Mouse (Mus musculus) liver, postnatal 0 days (tissue): Measurements from ENCODE around the gene Cog7. TPM values are rescaled to one million over a fixed set of nuclear protein-coding genes. Genes with fewer than 3 reads are reported as not detected.

Experiments used
- ATAC-seq: fragments of 200-750 bp; cut with Nextera tagmentation; 2 replicates; pipeline ENCODE4 v1.8.0; 2017; ENCODE audit warnings: mild to moderate bottlenecking, moderate library complexity
- DNase-seq: peaks from one replicate; pipeline ENCODE4 v3.0.0-alpha.2; 2016
- H3K27ac ChIP-seq: fragments of 300-500 bp; sonication (generic); 2 replicates; pipeline ENCODE4 v1.5.1; 2014; ENCODE audit warnings: antibody characterized with exemption, moderate library complexity, mild to moderate bottlenecking, low read depth
- H3K27me3 ChIP-seq: fragments of 300-500 bp; sonication (generic); 2 replicates; pipeline ENCODE4 v1.6.1; 2014; ENCODE audit warnings: low read length, control low read depth, mixed read lengths; ENCODE audit not compliant: insufficient read depth
- H3K36me3 ChIP-seq: fragments of 300-500 bp; sonication (generic); replicated peaks from 2 replicates; pipeline ENCODE4 v1.6.1; 2014; ENCODE audit warnings: mild to moderate bottlenecking, control low read depth, low read length, moderate library complexity, mixed read lengths; ENCODE audit not compliant: insufficient read depth
- H3K4me1 ChIP-seq: fragments of 300-500 bp; sonication (generic); 2 replicates; pipeline ENCODE4 v1.6.1; 2014; ENCODE audit warnings: antibody characterized with exemption, mild to moderate bottlenecking, control low read depth; ENCODE audit not compliant: insufficient read depth
- H3K4me2 ChIP-seq: fragments of 300-500 bp; sonication (generic); 2 replicates; pipeline ENCODE4 v1.6.1; 2014; ENCODE audit warnings: low read depth, mild to moderate bottlenecking, low read length, moderate library complexity, mixed read lengths
- H3K4me3 ChIP-seq: fragments of 300-500 bp; sonication (generic); 2 replicates; pipeline ENCODE4 v1.5.1; 2014; ENCODE audit warnings: low read depth, low read length
- H3K9ac ChIP-seq: fragments of 300-500 bp; sonication (generic); replicated peaks from 2 replicates; pipeline ENCODE4 v1.6.1; 2014; ENCODE audit warnings: mild to moderate bottlenecking, moderate library complexity
- H3K9me3 ChIP-seq: fragments of 300-500 bp; sonication (generic); 2 replicates; pipeline ENCODE4 v1.6.1; 2016; ENCODE audit warnings: mild to moderate bottlenecking, control low read depth, low read length, mixed read lengths
- CTCF ChIP-seq: sonication (generic); IDR thresholded peaks from 2 replicates; pipeline ENCODE4 v1.5.1; 2016; ENCODE audit warnings: antibody characterized with exemption, low read depth
- EP300 ChIP-seq: IDR thresholded peaks from 2 replicates; pipeline ENCODE4 v1.6.1; 2016; ENCODE audit warnings: antibody characterized with exemption, low read depth, mild to moderate bottlenecking
- WGBS: fragments of 180-500 bp; shearing (Covaris S2); extraction: QIAGEN DNeasy Blood & Tissue Kit; methylation state at CpG from one replicate; pipeline ENCODE4 v1.1.7; 2014; ENCODE audit not compliant: insufficient replicate concordance; 5-methylcytosine and 5-hydroxymethylcytosine counted together
- polyA plus RNA-seq: library from polyadenylated mRNA; unstranded; fragments of >200 nt; fragmentation: Nextera tagmentation; extraction: Ambion mirVana; gene quantifications from 2 replicates; pipeline ENCODE4 v1.2.1, GENCODE M21; 2015

The Cog7 gene
- polyA plus RNA-seq, 1 experiment from 2014 or later = 5.4 TPM

DNA sequence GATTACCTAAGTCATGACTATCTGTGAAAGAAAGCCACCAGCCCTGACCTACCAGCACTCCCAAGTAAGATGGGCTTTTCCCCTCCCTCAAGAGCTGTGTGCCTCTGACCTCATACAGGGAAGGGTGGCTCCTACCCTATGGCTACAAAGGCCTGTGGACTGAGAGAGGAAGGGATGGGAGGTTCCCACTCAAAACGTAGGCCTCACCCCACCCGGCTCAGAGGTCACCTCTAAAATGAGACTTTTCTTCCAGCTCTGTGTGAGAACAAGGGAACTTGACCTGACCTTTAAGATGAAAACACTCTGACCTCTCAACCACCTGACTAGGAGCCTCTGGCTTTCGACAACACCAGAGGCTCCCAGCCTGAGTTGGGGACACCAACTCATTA lies 18.9 kb downstream of the Cog7 start:
- Histone ChIP-seq H3K4me2 (no peak overlapping the region), H3K4me3 (no peak overlapping the region), H3K36me3 (peaks cover 12% of the 10 kb centered on the region; the same call in 1 of the 2 replicates), H3K27me3 (no peaks in the 10 kb centered on the region), H3K9ac (no peak overlapping the region), H3K4me1 (no peaks in the 10 kb centered on the region), H3K27ac (no peak overlapping the region), H3K9me3 (no peaks in the 10 kb centered on the region)
- no peak for TF ChIP-seq CTCF
- TF ChIP-seq EP300 = no peak
- 82% methylated on average over 3 of the region's 3 CpGs for WGBS
- no peak for ATAC-seq
- no peak for DNase-seq

- H3K36me3 ChIP-seq = peaks cover 12% of the 10 kb centered on the region; the same call in 1 of the 2 replicates
- H3K27ac ChIP-seq = no peak overlapping the region
- no peaks in the 10 kb centered on the region for H3K4me1 ChIP-seq
- H3K9ac ChIP-seq = no peak overlapping the region
- no peaks in the 10 kb centered on the region for H3K27me3 ChIP-seq
- 67% methylated on average over 7 of the region's 7 CpGs for WGBS
- H3K4me2 ChIP-seq = no peak overlapping the region
- no peak for TF ChIP-seq EP300
- no peak for TF ChIP-seq CTCF
- H3K9me3 ChIP-seq = no peaks in the 10 kb centered on the region
- no peak overlapping the region for H3K4me3 ChIP-seq
- ATAC-seq = no peak
- no peak for DNase-seq
Observed at GRCm38 (mm10) chr7:121961913-121962570, 19.5 kb downstream of the Cog7 start.

DNA sequence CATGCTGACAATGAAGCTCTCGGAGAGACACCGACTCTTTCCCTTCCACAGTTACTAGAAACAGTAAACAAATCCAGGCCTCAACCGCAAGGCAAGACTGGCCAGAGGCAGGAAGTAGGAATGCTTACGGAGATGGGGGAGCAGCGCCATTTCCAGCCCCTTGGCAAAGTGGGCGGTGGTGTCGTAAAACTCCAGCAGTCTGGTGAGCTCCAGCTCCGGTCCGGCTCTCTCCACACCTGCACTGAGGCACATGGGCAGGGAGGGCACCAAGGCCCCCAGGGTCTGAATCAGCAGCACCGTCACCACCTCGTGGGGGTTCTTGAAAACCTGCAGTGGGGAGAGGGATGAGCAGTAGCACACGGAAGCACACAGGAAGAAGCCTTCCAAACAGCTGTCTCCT lies 25.7 kb downstream of the Cog7 start:
- no peak overlapping the region for H3K4me2 ChIP-seq
- no peak overlapping the region for H3K9ac ChIP-seq
- no peak for DNase-seq
- peaks cover 14% of the 10 kb centered on the region for H3K36me3 ChIP-seq
- no peak overlapping the region for H3K4me3 ChIP-seq
- H3K27me3 ChIP-seq = no peaks in the 10 kb centered on the region
- ATAC-seq = no peak
- no peaks in the 10 kb centered on the region for H3K4me1 ChIP-seq
- TF ChIP-seq CTCF (no peak), EP300 (no peak)
- no peaks in the 10 kb centered on the region for H3K9me3 ChIP-seq
- WGBS = 81% methylated on average over 12 of the region's 12 CpGs
- no peak overlapping the region for H3K27ac ChIP-seq

GRCm38 (mm10) chr7:121954891-121955669 lies 26.4 kb downstream of the Cog7 start:
- Histone ChIP-seq H3K4me2 (no peak overlapping the region), H3K4me3 (no peak overlapping the region), H3K4me1 (no peaks in the 10 kb centered on the region), H3K9ac (no peak overlapping the region), H3K27me3 (no peaks in the 10 kb centered on the region), H3K36me3 (peaks cover 14% of the 10 kb centered on the region), H3K27ac (no peak overlapping the region), H3K9me3 (no peaks in the 10 kb centered on the region)
- 74% methylated on average over 11 of the region's 11 CpGs for WGBS
- ATAC-seq (no peak), DNase-seq (no peak)
- TF ChIP-seq EP300 (no peak), CTCF (no peak)

DNA sequence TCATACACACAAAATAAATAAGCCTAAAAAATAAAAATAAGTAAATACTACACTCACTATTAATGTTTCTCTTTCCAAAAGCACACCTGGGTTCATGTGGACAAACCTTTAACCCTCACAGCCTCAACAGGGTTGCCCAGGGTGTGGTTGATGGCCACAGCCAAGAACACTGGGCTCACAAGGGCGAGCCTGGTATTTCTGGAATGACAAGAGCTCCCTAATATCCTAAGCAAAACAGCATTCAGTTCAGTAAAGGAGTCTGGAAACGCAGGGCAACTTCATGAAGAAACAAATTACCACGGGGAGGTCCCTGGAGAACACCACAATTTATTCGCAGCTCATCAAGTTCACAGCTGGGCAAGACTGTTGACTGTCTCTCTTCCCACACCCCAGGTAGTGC lies 34.0 kb downstream of the Cog7 start:
- H3K36me3 ChIP-seq = peaks cover 14% of the 10 kb centered on the region
- 70% methylated on average over 4 of the region's 4 CpGs for WGBS
- H3K27ac ChIP-seq = no peak overlapping the region
- H3K4me2 ChIP-seq = no peak overlapping the region
- no peaks in the 10 kb centered on the region for H3K27me3 ChIP-seq
- TF ChIP-seq CTCF = no peak
- H3K9me3 ChIP-seq = no peaks in the 10 kb centered on the region
- H3K9ac ChIP-seq = no peak overlapping the region
- no peak for ATAC-seq
- H3K4me3 ChIP-seq = no peak overlapping the region
- H3K4me1 ChIP-seq = no peaks in the 10 kb centered on the region
- DNase-seq = no peak

DNA sequence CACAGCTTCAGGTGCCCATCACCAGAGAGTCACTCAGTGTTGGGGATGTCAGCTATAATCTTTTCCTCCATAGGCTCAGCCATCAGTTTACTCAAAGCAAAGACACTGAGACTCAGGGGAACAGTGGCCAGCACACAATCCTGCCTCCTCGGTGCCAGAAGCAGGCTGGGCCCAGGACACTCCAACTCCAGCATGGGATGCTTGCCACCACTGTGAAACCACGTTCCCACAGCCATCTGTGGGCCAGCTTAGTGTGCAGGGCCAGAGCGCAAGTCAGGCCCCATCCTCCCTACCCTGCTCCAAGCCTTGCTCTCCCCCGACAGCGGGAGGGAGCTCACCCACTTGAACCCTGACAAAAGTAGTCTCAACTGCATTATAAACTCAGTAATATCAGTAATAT lies 35.3 kb downstream of the Cog7 start:
- Histone ChIP-seq H3K9ac (no peak overlapping the region), H3K4me1 (no peaks in the 10 kb centered on the region), H3K36me3 (peaks cover 14% of the 10 kb centered on the region), H3K4me2 (no peak overlapping the region), H3K4me3 (no peak overlapping the region), H3K27me3 (no peaks in the 10 kb centered on the region), H3K9me3 (no peaks in the 10 kb centered on the region), H3K27ac (no peak overlapping the region)
- TF ChIP-seq EP300 (no peak), CTCF (no peak)
- DNase-seq (no peak), ATAC-seq (no peak)
- 70% methylated on average over 5 of the region's 5 CpGs for WGBS
